Comparison of ENCODE assay signal across 8 mouse cellular contexts in the genomic region with DNA sequence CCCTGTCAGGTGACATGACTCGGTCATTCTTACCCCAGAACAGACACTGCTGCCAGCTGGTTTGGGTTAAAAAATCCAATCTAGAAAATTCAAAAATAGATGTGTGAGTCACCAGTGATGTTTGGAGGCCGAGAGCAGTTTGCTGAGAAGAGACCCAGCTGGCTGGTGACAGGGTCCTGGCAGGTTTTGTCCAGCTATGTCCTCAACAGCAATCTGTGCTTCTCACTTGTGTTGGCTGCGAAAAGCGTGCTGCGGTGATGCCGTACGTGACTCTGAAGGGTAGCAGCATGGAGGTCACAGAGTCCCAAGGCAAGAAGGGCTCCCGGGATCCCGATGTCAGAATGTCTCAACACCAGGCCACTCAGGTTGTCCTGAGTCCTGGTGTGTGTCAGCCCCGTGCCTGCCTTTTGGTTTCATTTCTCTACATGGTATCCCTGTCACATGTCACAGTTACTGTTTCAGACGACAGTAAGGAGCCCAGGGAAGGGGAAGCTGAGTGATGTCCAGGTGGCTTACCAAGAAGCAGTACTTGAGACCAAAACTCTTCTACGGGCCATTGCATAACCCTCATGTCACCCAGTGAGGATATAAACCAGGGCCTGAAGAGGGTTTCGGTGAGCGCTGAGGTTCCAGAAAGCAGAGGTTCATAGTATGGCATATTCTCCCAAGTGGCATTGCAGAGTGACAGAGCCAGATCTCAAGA. TPM values are rescaled to one million over a fixed set of nuclear protein-coding genes. Genes with fewer than 3 reads are reported as not detected.
DNase-seq lines count a peak whose midpoint lies in the region; ATAC-seq and TF ChIP-seq lines count a peak whose summit lies in the region.
"Had no signal": no experiment of that assay in that cellular context is flagged by ENCODE, and none has a peak within 500 bp of the region (broad histone marks: within the 10 kb centered on the region; RNA-seq: fewer than 3 reads in every experiment).

No protein-coding gene starts in this region.

- H3K9ac ChIP-seq in heart, adult 2 months (ENCODE audit: low read depth, low read length): peak overlapping the region; percentile 35; the same call in 1 of the 2 replicates
- no peak overlapping the region for H3K9ac ChIP-seq in kidney, embryonic 15.5 days

- H3K9me3 ChIP-seq in kidney, embryonic 15.5 days (replicated peaks): no peaks in the 10 kb centered on the region

- no peak overlapping the region for H3ac ChIP-seq in C2C12 (ENCODE audit: control insufficient read depth, insufficient read length, low read depth)

- no peak overlapping the region for H3K4me3 ChIP-seq in C2C12 (ENCODE audit: insufficient read depth, poor library complexity, severe bottlenecking)
- no peak overlapping the region for H3K4me3 ChIP-seq in heart, adult 2 months
- no peak overlapping the region for H3K4me3 ChIP-seq in kidney, embryonic 15.5 days (replicated peaks)

- DNase-seq in adrenal gland, postnatal 36 days: peak; percentile 61 to 65
- DNase-seq in heart, adult 2 months: peak; percentile 86 to 89
- no peak for DNase-seq in thymus, postnatal 14 days

- H3K4me2 ChIP-seq in kidney, embryonic 15.5 days: no peak overlapping the region

- H3K27me3 ChIP-seq in C2C12 (ENCODE audit: control insufficient read depth, insufficient read depth, insufficient read length): no peaks in the 10 kb centered on the region
- no peaks in the 10 kb centered on the region for H3K27me3 ChIP-seq in heart, adult 2 months (ENCODE audit: control insufficient read depth, insufficient read depth, low read length)
- no peaks in the 10 kb centered on the region for H3K27me3 ChIP-seq in kidney, embryonic 15.5 days

- H3K36me3 ChIP-seq in C2C12 (ENCODE audit: control insufficient read depth, insufficient read depth): peaks cover 13% of the 10 kb centered on the region
- H3K36me3 ChIP-seq in heart, adult 2 months (ENCODE audit: control insufficient read depth, insufficient read depth, low read length): no peaks in the 10 kb centered on the region
- H3K36me3 ChIP-seq in kidney, embryonic 15.5 days: peaks cover 31% of the 10 kb centered on the region

- H3K79me2 ChIP-seq in C2C12 (ENCODE audit: control insufficient read depth, insufficient read depth): no peaks in the 10 kb centered on the region
- H3K79me2 ChIP-seq in heart, adult 2 months (replicated peaks; ENCODE audit: control insufficient read depth, insufficient read depth, low read length): no peaks in the 10 kb centered on the region

- WGBS in heart, adult 2 months: 39% methylated on average over 14 of the region's 14 CpGs
- WGBS in kidney, embryonic 15.5 days: 66% methylated on average over 14 of the region's 14 CpGs

- H3K79me3 ChIP-seq in C2C12 (ENCODE audit: low read depth): no peaks in the 10 kb centered on the region

- ATAC-seq in kidney, embryonic 15.5 days (replicated peaks; ENCODE audit: low FRiP score): 0 out of 2 replicates have a peak, but pooled peaks have one; percentile 16
- peak; percentile 56 for ATAC-seq in megakaryocyte, adult 5-6 weeks (ENCODE audit: poor library complexity, severe bottlenecking)
- no peak for ATAC-seq in CD4-positive, CD25-positive, alpha-beta regulatory T cell, adult 4 months

- intact Hi-C loops in heart, adult 2 months (cut with DNase I): no loop called here

- TF ChIP-seq CTCF in C2C12 (IDR thresholded peaks at IDR 0.05; ENCODE audit: control insufficient read depth, insufficient read depth, insufficient read length): no peak
- no peak for TF ChIP-seq CTCF in heart, adult 2 months (IDR thresholded peaks at IDR 0.05)

- peak; percentile 93; the same call in 1 of the 2 replicates for TF ChIP-seq EP300 in heart, adult 2 months (IDR thresholded peaks at IDR 0.05; ENCODE audit: insufficient read depth, low read depth, low read length)

- no peak for TF ChIP-seq POLR2A in heart, adult 2 months (IDR thresholded peaks at IDR 0.05; ENCODE audit: insufficient read depth, low read depth, low read length)

- peak overlapping the region; percentile 89 for H3K27ac ChIP-seq in heart, adult 2 months
- peak overlapping the region; percentile 77 for H3K27ac ChIP-seq in kidney, embryonic 15.5 days

- H3K4me1 ChIP-seq in heart, adult 2 months (ENCODE audit: control insufficient read depth, insufficient read depth, low read length): peaks cover 9% of the 10 kb centered on the region
- H3K4me1 ChIP-seq in kidney, embryonic 15.5 days: peaks cover 31% of the 10 kb centered on the region

TF ChIP-seq in C2C12, 6 proteins besides CTCF, POLR2A, EP300 and RAD21:
- TF ChIP-seq MYOD1 (IDR thresholded peaks at IDR 0.05; ENCODE audit: control insufficient read depth, insufficient read length, low read depth): no peak
- TF ChIP-seq USF1 (IDR thresholded peaks at IDR 0.05; ENCODE audit: low read depth): peak; percentile 23
- no peak for TF ChIP-seq MAX (IDR thresholded peaks at IDR 0.05)
- no peak for TF ChIP-seq CEBPB (IDR thresholded peaks at IDR 0.05; ENCODE audit: low read depth)
- no peak for TF ChIP-seq FOSL1 (IDR thresholded peaks at IDR 0.05; ENCODE audit: insufficient read depth, low read length, poor library complexity, severe bottlenecking)

RNA-seq across cellular contexts. Expression of a gene that starts 30.0 kb away (rescaled TPM):
- polyA plus RNA-seq in C2C12 (2012; fragmentation: generic; extraction: Trizol): 52.1 TPM
- total RNA-seq in adrenal gland, postnatal 36 days (2021): 10 to 100 TPM; 38.9 to 47.8 TPM
- total RNA-seq in heart, adult 2 months (2021): 10 to 100 TPM; 54.4 to 61.8 TPM
- 64.3 and 65.1 TPM in 2 replicates for polyA plus RNA-seq in heart, adult 2 months (2012; rRNA removed)
- 28.4 and 32.3 TPM in 2 replicates for polyA plus RNA-seq in kidney, embryonic 15.5 days (2015; fragmentation: Nextera tagmentation; extraction: Ambion mirVana)
- total RNA-seq in megakaryocyte, adult 5-6 weeks (2015): 6.2 and 7.5 TPM in 2 replicates
- total RNA-seq in megakaryocyte, adult 5-6 weeks (2017): 1.6 and 2.1 TPM in 2 replicates
- polyA plus RNA-seq in CD4-positive, CD25-positive, alpha-beta regulatory T cell, adult 4 months (2017; shearing (Covaris generic)): under 1 TPM; 0.70 to 0.94 TPM

RNA-seq across cellular contexts. Expression of a gene that starts 57.2 kb away (rescaled TPM):
- not detected for polyA plus RNA-seq in C2C12 (2012; fragmentation: generic; extraction: Trizol)
- total RNA-seq in adrenal gland, postnatal 36 days (2021): under 1 TPM in 1 of 2 experiments, not detected in 1; 0.72 TPM
- total RNA-seq in heart, adult 2 months (2021): not detected
- polyA plus RNA-seq in heart, adult 2 months (2012; rRNA removed): 0.06 TPM in 1 of 2 replicates, not detected in the other
- 0.08 and 0.31 TPM in 2 replicates for polyA plus RNA-seq in kidney, embryonic 15.5 days (2015; fragmentation: Nextera tagmentation; extraction: Ambion mirVana)
- not detected in 2 replicates for total RNA-seq in megakaryocyte, adult 5-6 weeks (2015)
- total RNA-seq in megakaryocyte, adult 5-6 weeks (2017): not detected in 2 replicates
- polyA plus RNA-seq in CD4-positive, CD25-positive, alpha-beta regulatory T cell, adult 4 months (2017; shearing (Covaris generic)): not detected
- polyA plus RNA-seq: neural tube, embryonic 11.5 days had no signal

Comparison
In these comparisons a context has a peak if more than half of its experiments do, and no peak if none do; other contexts are left out.
1. RNA of a gene that starts 30.0 kb away (polyA plus RNA-seq): 64.3 to 65.1 TPM in heart, adult 2 months, 52.1 TPM in C2C12 (single experiment) and 28.4 to 32.3 TPM in kidney, embryonic 15.5 days; 0.70 to 0.94 TPM in CD4-positive, CD25-positive, alpha-beta regulatory T cell, adult 4 months; every median in the first group is over 10 times any median in the second.